Mouse (Mus musculus) heart, postnatal 0 days (tissue): ENCODE data around the gene Clcf1.
A peak's percentile ranks its signal among the peaks of the same experiment; 100 is the strongest.

Source experiments
- CTCF ChIP-seq: IDR thresholded peaks from 2 replicates; pipeline ENCODE4 v1.5.1; 2016; ENCODE audit warnings: antibody characterized with exemption, control low read depth, low read depth
- EP300 ChIP-seq: IDR thresholded peaks from 2 replicates; pipeline ENCODE4 v1.6.1; 2016; ENCODE audit warnings: antibody characterized with exemption, low read depth

DNA sequence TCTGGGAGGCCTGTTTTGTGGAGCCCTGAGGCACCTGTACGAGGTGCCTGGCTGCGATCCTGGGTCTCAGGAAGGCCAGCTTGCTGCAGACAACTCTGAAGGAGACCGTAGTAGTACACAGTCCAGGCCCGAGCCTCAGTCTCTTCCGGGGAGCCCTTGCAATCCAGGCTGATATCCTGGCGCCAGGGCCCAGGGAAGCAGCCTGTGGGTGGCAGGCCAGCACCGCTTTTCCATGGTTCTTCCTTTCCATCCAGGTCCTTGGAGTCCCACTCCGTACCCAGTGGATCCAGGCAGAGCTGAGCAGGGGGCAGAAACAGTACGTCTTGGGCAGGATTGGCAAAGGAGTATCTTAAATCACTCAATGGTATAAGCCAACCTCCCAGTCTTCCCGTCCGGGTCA lies 41.1 kb upstream of the Clcf1 start:
- TF ChIP-seq EP300 = no peak
- TF ChIP-seq CTCF = peak; percentile 34
